Mouse (Mus musculus) retina, postnatal 7 days (tissue): ENCODE data around the gene Thsd1.
"Not testable (repeated sequence)": the region's sequence is repeated elsewhere in the genome, so short reads cannot be mapped to it uniquely, and the experiment has no call there.

Experiments used
- DNase-seq: peaks from one replicate; pipeline ENCODE4 v3.0.0-alpha.2; 2012; ENCODE audit warnings: low read depth, low spot score

Gene Thsd1

GRCm38 (mm10) chr8:22264787-22265186 is 37.7 kb downstream of the Thsd1 start:
- no peak for DNase-seq

- DNase-seq: no peak
Observed at GRCm38 (mm10) chr8:22265194-22265593, 38.1 kb downstream of the Thsd1 start.

GRCm38 (mm10) chr8:22266809-22267208 is 39.7 kb downstream of the Thsd1 start:
- DNase-seq: no peak

- no peak for DNase-seq
Observed at GRCm38 (mm10) chr8:22273142-22273541, 46.0 kb downstream of the Thsd1 start.

GRCm38 (mm10) chr8:22274641-22275040 is 47.5 kb downstream of the Thsd1 start:
- no peak for DNase-seq

GRCm38 (mm10) chr8:22282999-22283491 is 55.9 kb downstream of the Thsd1 start, which contains the start of gene Tpte:
Tpte (plus strand) TSS chr8:22283441.
- no peak for DNase-seq

GRCm38 (mm10) chr8:22302326-22302725 is 75.2 kb downstream of the Thsd1 start:
- DNase-seq: no peak

- DNase-seq: no peak
Observed at GRCm38 (mm10) chr8:22302896-22303306, 75.8 kb downstream of the Thsd1 start.

GRCm38 (mm10) chr8:22304045-22304444 is 76.9 kb downstream of the Thsd1 start:
- not testable (repeated sequence) for DNase-seq

- no peak for DNase-seq
Observed at GRCm38 (mm10) chr8:22306999-22307398, 79.9 kb downstream of the Thsd1 start.
